Mouse (Mus musculus): ENCODE results near the gene Abhd12b. TPM values are rescaled to one million over a fixed set of nuclear protein-coding genes. Genes with fewer than 3 reads are reported as not detected.

The Abhd12b gene
- polyA plus RNA-seq, 1 experiment from 2014 or later, result 0.13 TPM

Other genes starting within 250 kb of the Abhd12b start
- gene Sav1, start 167.1 kb upstream of the Abhd12b start, polyA plus RNA-seq (2015; fragmentation: Nextera tagmentation; extraction: Ambion mirVana), result 4.0 and 4.5 TPM in 2 replicates
- gene Nin, start 40.4 kb upstream of the Abhd12b start, polyA plus RNA-seq (2015; fragmentation: Nextera tagmentation; extraction: Ambion mirVana), result 11.5 and 12.1 TPM in 2 replicates
- gene Pygl, start 77.3 kb downstream of the Abhd12b start, polyA plus RNA-seq (2015; fragmentation: Nextera tagmentation; extraction: Ambion mirVana), result 6.4 and 9.8 TPM in 2 replicates
- gene Trim9, start 193.5 kb downstream of the Abhd12b start, polyA plus RNA-seq (2015; fragmentation: Nextera tagmentation; extraction: Ambion mirVana), result 61.0 and 62.3 TPM in 2 replicates